Mouse (Mus musculus): ENCODE data around the gene Ifnk.

- TF ChIP-seq TAL1 (IDR thresholded peaks at IDR 0.05; ENCODE audit: low read length) (no peak), GATA1 (IDR thresholded peaks at IDR 0.05; ENCODE audit: low read length) (no peak)
Measured at GRCm38 (mm10) chr4:35173551-35173950, 21.7 kb downstream of the Ifnk start.
